Mouse (Mus musculus) forebrain, embryonic 14.5 days (tissue): ENCODE results near the gene Ydjc. TPM values are rescaled to one million over a fixed set of nuclear protein-coding genes. Genes with fewer than 3 reads are reported as not detected.
A peak's percentile ranks its signal among the peaks of the same experiment; 100 is the strongest.

Experiments used
- ATAC-seq: fragments of 200-750 bp; cut with Nextera tagmentation; 2 replicates; pipeline ENCODE4 v1.8.0; 2017; ENCODE audit warnings: mild to moderate bottlenecking, moderate library complexity
- DNase-seq: peaks from one replicate; pipeline ENCODE4 v3.0.0-alpha.2; 2015; ENCODE audit warnings: low spot score
- H3K27ac ChIP-seq: fragments of 300-500 bp; sonication (generic); 2 replicates; pipeline ENCODE4 v1.5.1; 2014; ENCODE audit warnings: low read depth, mild to moderate bottlenecking, control low read depth, low read length, moderate library complexity
- H3K27me3 ChIP-seq: fragments of 300-500 bp; sonication (generic); replicated peaks from 2 replicates; pipeline ENCODE4 v1.6.1; 2014; ENCODE audit warnings: low read length, control low read depth, mixed read lengths; ENCODE audit not compliant: control insufficient read depth, insufficient read depth
- H3K36me3 ChIP-seq: fragments of 300-500 bp; sonication (generic); 2 replicates; pipeline ENCODE4 v1.6.1; 2014; ENCODE audit warnings: low read length, control low read depth; ENCODE audit not compliant: control insufficient read depth, insufficient read depth
- H3K4me1 ChIP-seq: fragments of 300-500 bp; sonication (generic); 2 replicates; pipeline ENCODE4 v1.6.1; 2014; ENCODE audit warnings: antibody characterized with exemption, low read length, control low read depth; ENCODE audit not compliant: control insufficient read depth, insufficient read depth
- H3K4me2 ChIP-seq: fragments of 300-500 bp; sonication (generic); 2 replicates; pipeline ENCODE4 v1.6.1; 2014; ENCODE audit warnings: mild to moderate bottlenecking, control low read depth, low read length
- H3K4me3 ChIP-seq: fragments of 300-500 bp; sonication (generic); 2 replicates; pipeline ENCODE4 v1.5.1; 2014; ENCODE audit warnings: low read depth, low read length, control low read depth
- H3K9ac ChIP-seq: fragments of 300-500 bp; sonication (generic); 2 replicates; pipeline ENCODE4 v1.6.1; 2014; ENCODE audit warnings: mild to moderate bottlenecking, low read length, control low read depth, moderate library complexity
- H3K9me3 ChIP-seq: fragments of 300-500 bp; sonication (generic); replicated peaks from 2 replicates; pipeline ENCODE4 v1.6.1; 2016; ENCODE audit warnings: low read length, control low read depth, mixed read lengths; ENCODE audit not compliant: control insufficient read depth
- WGBS: fragments of 180-500 bp; shearing (Covaris S2); extraction: QIAGEN DNeasy Blood & Tissue Kit; methylation state at CpG from one replicate; pipeline ENCODE4 v1.1.7; 2014; 5-methylcytosine and 5-hydroxymethylcytosine counted together
- polyA plus RNA-seq: library from polyadenylated mRNA; unstranded; fragments of >200 nt; fragmentation: Nextera tagmentation; extraction: Ambion mirVana; gene quantifications from 2 replicates; pipeline ENCODE4 v1.2.1, GENCODE M21; 2014

Gene Ydjc
- polyA plus RNA-seq, 1 experiment from 2014 or later, result 25.1 TPM

DNA sequence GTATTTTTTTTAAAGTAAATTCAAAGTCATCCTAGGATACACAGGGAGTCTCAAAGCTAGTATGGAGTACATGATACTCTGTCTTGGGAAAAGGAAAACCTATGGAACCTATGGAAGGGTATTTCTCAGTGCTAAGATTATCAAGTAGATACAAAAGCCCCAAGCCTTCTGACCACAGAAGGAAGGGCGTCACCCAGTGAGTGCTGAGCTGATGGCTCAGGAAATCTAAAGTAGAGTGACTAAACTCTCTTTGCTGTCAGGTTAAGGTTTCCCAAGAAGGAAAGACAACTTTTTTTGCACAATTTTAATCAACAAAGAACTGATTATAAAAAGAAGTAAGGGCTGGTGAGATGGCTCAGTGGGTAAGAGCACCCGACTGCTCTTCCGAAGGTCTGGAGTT is 35.3 kb downstream of the Ydjc start:
- WGBS, result 91% methylated on average over 3 of the region's 3 CpGs
- Histone ChIP-seq H3K27me3 (no peaks in the 10 kb centered on the region), H3K4me2 (no peak overlapping the region), H3K4me3 (no peak overlapping the region), H3K9ac (no peak overlapping the region), H3K27ac (no peak overlapping the region), H3K9me3 (no peaks in the 10 kb centered on the region), H3K36me3 (peaks cover 19% of the 10 kb centered on the region), H3K4me1 (no peaks in the 10 kb centered on the region)
- no peak for ATAC-seq
- DNase-seq, result no peak

DNA sequence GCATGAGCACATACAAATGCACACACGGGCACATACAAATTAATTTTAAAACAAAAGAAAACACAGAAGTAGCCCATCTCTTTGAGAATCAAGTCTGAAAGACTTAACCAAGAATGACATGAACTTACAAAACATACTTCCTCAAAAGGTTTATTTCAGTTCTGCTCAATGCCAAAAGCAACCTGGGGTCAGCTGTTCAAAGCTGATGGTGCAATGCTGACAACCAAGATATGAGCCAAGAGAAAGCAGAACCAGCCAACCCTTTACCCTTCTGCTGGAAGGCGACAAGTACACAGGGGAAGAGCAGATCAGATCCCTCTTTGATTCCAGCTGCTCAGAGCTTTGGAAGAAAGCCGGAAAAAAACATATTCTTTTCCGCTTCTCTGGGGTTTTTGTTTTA is 37.0 kb downstream of the Ydjc start:
- DNase-seq (no peak), ATAC-seq (no peak)
- no peak overlapping the region for H3K4me3 ChIP-seq
- WGBS, result 90% methylated on average over 4 of the region's 4 CpGs
- no peaks in the 10 kb centered on the region for H3K4me1 ChIP-seq
- H3K4me2 ChIP-seq, result no peak overlapping the region
- H3K36me3 ChIP-seq, result peaks cover 10% of the 10 kb centered on the region; the same call in 1 of the 2 replicates
- H3K9ac ChIP-seq, result no peak overlapping the region
- no peaks in the 10 kb centered on the region for H3K27me3 ChIP-seq
- H3K27ac ChIP-seq, result no peak overlapping the region
- no peaks in the 10 kb centered on the region for H3K9me3 ChIP-seq

DNA sequence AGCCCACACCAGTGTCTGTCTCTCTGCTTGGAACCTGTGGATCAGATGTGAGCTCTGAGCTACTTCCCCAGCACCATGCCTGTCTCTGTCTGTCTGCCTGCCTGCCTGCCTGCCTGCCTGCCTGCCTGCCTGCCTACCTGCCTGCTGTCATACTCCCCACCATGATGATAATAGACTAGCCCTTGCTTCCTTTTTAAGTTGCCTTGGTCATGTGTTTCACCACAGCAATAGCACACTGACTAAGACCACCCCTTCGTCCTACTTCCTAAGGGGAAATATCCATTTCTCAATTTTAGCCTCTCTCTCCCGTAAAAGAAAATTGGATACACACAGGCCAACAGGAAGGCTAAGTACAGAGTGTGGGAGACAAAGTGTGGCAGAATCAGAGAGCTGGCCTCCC is 37.7 kb downstream of the Ydjc start:
- no peaks in the 10 kb centered on the region for H3K4me1 ChIP-seq
- no peaks in the 10 kb centered on the region for H3K27me3 ChIP-seq
- no peaks in the 10 kb centered on the region for H3K9me3 ChIP-seq
- WGBS, result 96% methylated on average over 2 of the region's 2 CpGs
- DNase-seq (no peak), ATAC-seq (no peak)
- no peak overlapping the region for H3K9ac ChIP-seq
- H3K27ac ChIP-seq, result no peak overlapping the region
- H3K36me3 ChIP-seq, result peaks cover 12% of the 10 kb centered on the region; the same call in 1 of the 2 replicates
- no peak overlapping the region for H3K4me2 ChIP-seq
- H3K4me3 ChIP-seq, result no peak overlapping the region

DNA sequence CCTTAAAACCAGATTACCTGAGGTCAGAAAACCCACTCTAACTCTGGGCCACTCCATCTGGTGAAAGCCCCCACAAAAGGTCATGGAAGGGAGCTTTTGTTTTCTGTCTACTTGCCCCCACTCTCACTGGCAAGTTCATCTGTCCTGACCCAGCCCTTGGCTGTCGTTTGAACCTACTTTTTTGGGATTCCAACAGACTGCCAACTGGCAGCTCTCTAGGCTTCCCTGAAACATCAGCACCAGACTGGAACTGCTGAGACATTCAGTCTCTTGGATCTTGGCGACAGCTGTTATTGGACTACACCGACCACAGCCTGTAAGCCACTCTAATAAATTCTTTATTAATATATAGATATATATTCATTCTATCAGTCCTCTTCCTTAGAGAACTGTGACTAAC is 38.6 kb downstream of the Ydjc start:
- Histone ChIP-seq H3K27me3 (no peaks in the 10 kb centered on the region), H3K4me1 (no peaks in the 10 kb centered on the region), H3K4me3 (no peak overlapping the region), H3K9ac (no peak overlapping the region), H3K9me3 (no peaks in the 10 kb centered on the region), H3K4me2 (no peak overlapping the region), H3K27ac (no peak overlapping the region), H3K36me3 (peaks cover 8% of the 10 kb centered on the region; the same call in 1 of the 2 replicates)
- ATAC-seq (no peak), DNase-seq (no peak)
- 88% methylated on average over 3 of the region's 3 CpGs for WGBS

DNA sequence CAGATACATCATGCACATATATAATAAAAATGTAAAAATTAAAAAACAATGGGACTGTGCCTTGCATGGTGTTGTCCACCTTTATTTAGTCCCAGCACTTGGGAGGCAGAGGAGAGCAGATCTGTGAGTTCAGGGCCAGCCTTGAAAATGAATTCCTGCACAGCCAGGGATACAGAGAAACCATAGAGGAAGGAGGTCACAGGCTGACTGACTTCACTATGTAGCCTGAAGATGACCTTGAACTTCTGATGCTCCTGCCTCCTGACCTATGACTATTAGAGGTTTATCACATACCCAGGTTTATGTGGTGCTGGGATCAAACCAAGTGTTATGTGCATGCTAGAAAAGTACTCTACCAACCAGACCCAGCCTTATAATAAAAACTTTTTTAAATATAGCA is 41.1 kb downstream of the Ydjc start:
- Histone ChIP-seq H3K4me3 (no peak overlapping the region), H3K27me3 (no peaks in the 10 kb centered on the region), H3K4me1 (no peaks in the 10 kb centered on the region), H3K9ac (no peak overlapping the region), H3K36me3 (peaks cover 8% of the 10 kb centered on the region; the same call in 1 of the 2 replicates), H3K27ac (no peak overlapping the region), H3K4me2 (no peak overlapping the region), H3K9me3 (no peaks in the 10 kb centered on the region)
- ATAC-seq (no peak), DNase-seq (no peak)

DNA sequence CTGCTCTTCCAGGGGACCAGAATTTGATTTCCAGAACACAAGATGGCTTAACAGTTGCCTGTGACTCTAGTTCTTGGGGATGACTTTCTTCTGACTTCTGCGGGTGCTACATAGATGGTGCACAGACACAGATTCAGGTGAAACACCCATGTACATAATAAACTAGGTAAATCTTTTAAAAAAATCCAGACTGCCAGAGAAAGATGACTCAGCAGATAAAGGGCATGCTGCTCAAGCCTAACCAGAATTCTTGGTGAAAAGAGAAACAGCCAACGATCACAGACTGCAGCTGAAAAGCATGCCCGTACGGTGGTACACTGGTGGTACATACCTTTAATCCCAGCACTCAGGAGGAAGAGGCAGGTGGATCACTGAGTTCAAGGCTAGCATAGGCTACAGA is 49.4 kb downstream of the Ydjc start:
- WGBS, result 95% methylated on average over 4 of the region's 4 CpGs
- no peak overlapping the region for H3K4me2 ChIP-seq
- no peaks in the 10 kb centered on the region for H3K9me3 ChIP-seq
- H3K27me3 ChIP-seq, result no peaks in the 10 kb centered on the region
- ATAC-seq, result no peak
- H3K4me3 ChIP-seq, result no peak overlapping the region
- H3K36me3 ChIP-seq, result no peaks in the 10 kb centered on the region
- H3K4me1 ChIP-seq, result no peaks in the 10 kb centered on the region
- H3K27ac ChIP-seq, result no peak overlapping the region
- DNase-seq, result no peak
- no peak overlapping the region for H3K9ac ChIP-seq

DNA sequence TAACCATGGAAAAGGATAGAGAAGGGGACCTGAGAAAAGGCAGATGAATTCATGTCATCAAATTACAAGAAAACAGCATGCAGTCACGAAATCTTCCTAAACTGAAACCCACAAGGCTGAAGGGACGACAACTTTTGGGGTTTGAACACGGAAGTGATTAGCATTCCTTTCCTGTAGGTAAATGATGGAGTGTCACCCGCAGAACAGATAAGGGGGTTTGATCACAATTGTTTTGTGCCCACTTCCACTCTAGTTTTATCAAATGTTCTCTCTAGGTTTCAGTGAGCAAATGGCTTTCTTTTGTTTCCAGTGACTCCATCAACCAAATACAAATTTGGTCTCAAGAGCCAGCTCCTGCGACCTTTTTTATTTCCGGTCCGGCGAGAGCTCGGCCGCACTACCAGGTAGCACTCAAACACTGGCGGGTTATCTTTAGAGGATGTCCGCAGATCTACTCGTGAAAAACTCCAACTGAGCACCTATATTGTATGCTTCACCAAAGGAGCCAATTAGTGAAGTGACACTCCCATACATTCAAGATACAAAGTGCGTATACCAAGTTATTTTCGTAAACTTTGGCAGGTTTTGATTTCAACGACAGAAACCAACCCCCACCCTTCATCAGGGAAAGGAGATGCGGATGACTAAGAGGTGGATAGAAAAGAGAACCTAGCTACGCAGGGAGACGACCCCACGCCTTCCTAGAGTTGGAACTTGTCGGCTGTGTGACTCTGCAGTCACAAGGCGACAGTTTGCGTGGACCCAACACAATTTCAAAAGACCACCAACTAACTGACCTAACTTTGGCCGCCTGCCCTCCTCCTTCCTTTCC is 55.9 kb downstream of the Ydjc start:
- H3K9me3 ChIP-seq, result no peaks in the 10 kb centered on the region
- 0 out of 2 replicates have a peak overlapping the region, but pooled peaks have one; percentile 78 for H3K27ac ChIP-seq
- WGBS, result 10% methylated on average over 24 of the region's 24 CpGs
- H3K4me3 ChIP-seq, result peak overlapping the region; percentile 100
- H3K36me3 ChIP-seq, result no peaks in the 10 kb centered on the region
- no peaks in the 10 kb centered on the region for H3K27me3 ChIP-seq
- DNase-seq (no peak), ATAC-seq (no peak)
- peak overlapping the region; percentile 99 for H3K9ac ChIP-seq
- peaks cover 14% of the 10 kb centered on the region for H3K4me1 ChIP-seq
- peak overlapping the region; percentile 88 for H3K4me2 ChIP-seq

DNA sequence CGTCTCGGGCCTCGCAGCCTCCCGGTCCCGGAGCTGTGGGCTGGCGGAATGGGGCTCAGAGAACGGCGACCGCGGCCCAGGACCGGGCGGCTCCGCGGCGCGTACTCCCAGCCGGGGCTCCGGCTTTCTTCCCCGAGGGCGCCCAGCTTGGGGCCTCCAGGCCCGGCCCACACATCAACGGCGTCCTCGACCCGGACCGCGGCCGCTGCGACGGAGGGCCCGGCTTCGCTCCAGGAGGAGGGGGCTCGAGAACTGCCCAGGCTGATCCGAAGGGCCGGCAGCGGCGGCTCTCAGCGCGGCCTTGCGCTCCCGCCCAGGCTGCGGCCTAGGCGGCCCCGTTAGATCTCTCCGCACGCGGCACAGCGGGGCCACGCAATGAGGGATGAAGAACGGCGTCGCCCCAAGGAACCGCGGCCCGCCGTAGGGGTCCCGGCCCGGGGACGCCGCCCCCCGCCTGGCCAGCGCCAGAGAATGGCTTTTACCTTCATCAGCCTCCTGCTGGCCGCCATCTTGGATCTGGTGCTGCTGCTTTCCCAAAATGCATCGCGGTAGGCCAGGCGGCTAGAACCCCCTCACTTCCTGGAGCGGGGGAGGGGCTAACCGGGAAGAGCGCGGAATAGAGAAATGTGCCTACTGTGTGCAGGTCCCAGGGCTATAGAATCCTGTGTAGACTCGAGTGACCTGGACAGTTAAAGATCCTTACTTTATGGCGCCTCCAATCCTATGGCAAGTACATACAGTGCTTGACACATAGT is 56.7 kb downstream of the Ydjc start:
- peak overlapping the region; percentile 88 for H3K4me2 ChIP-seq
- peak overlapping the region; percentile 100 for H3K4me3 ChIP-seq
- H3K4me1 ChIP-seq, result peaks cover 14% of the 10 kb centered on the region
- no peaks in the 10 kb centered on the region for H3K9me3 ChIP-seq
- DNase-seq, result peak; percentile 93
- under 1% methylated on average over 65 of the region's 72 CpGs for WGBS
- H3K27ac ChIP-seq, result peak overlapping the region; percentile 78
- no peaks in the 10 kb centered on the region for H3K27me3 ChIP-seq
- peak overlapping the region; percentile 99 for H3K9ac ChIP-seq
- peak; percentile 92 for ATAC-seq
- H3K36me3 ChIP-seq, result no peaks in the 10 kb centered on the region

DNA sequence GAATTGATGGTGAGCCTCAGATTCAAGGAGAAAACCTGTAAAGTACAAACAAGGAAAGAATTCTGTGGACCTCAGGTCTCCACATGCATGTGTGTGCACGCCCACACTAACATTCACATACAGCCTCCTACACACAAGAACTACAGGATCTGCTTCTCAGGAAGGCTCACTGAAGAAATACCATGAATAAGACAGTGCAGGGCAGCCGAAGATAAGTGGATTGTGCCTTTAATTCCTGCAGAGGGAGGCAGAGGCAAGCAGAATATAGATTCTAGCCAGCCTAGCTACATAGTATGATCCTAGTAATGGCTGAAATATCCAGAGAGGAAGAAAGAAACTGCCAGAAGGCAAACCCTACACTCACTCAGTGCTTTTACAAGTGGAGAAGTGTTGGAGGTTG is 57.6 kb downstream of the Ydjc start:
- Histone ChIP-seq H3K4me1 (peaks cover 14% of the 10 kb centered on the region), H3K27me3 (no peaks in the 10 kb centered on the region), H3K9me3 (no peaks in the 10 kb centered on the region), H3K9ac (no peak overlapping the region), H3K27ac (no peak overlapping the region), H3K4me2 (no peak overlapping the region), H3K36me3 (no peaks in the 10 kb centered on the region), H3K4me3 (no peak overlapping the region)
- WGBS, result 72% methylated on average over 2 of the region's 2 CpGs
- DNase-seq (peak; percentile 46), ATAC-seq (peak; percentile 20; the same call in 1 of the 2 replicates)
